Mouse (Mus musculus) hindbrain, embryonic 11.5 days (tissue): ENCODE results near the gene Spon1. TPM values are rescaled to one million over a fixed set of nuclear protein-coding genes. Genes with fewer than 3 reads are reported as not detected.

ENCODE experiments used
- ATAC-seq: fragments of 200-750 bp; cut with Nextera tagmentation; 2 replicates; pipeline ENCODE4 v1.8.0; 2017; ENCODE audit warnings: mild to moderate bottlenecking, moderate TSS enrichment, moderate library complexity; ENCODE audit not compliant: low FRiP score
- DNase-seq: peaks from one replicate; pipeline ENCODE4 v3.0.0-alpha.2; 2015; ENCODE audit warnings: low spot score
- H3K27ac ChIP-seq: fragments of 300-500 bp; sonication (generic); 2 replicates; pipeline ENCODE4 v1.5.1; 2014; ENCODE audit warnings: mild to moderate bottlenecking, low read depth, low read length
- H3K27me3 ChIP-seq: fragments of 300-500 bp; sonication (generic); 2 replicates; pipeline ENCODE4 v1.6.1; 2014; ENCODE audit warnings: mild to moderate bottlenecking, low read length, moderate library complexity, mixed read lengths; ENCODE audit not compliant: control insufficient read depth, insufficient read depth
- H3K36me3 ChIP-seq: fragments of 300-500 bp; sonication (generic); 2 replicates; pipeline ENCODE4 v1.6.1; 2014; ENCODE audit warnings: mild to moderate bottlenecking, low read length, moderate library complexity, mixed read lengths; ENCODE audit not compliant: control insufficient read depth, insufficient read depth
- H3K4me1 ChIP-seq: fragments of 300-500 bp; sonication (generic); replicated peaks from 2 replicates; pipeline ENCODE4 v1.6.1; 2014; ENCODE audit warnings: low read length, mixed read lengths; ENCODE audit not compliant: control insufficient read depth, insufficient read depth
- H3K4me2 ChIP-seq: fragments of 300-500 bp; sonication (generic); replicated peaks from 2 replicates; pipeline ENCODE4 v1.6.1; 2014; ENCODE audit warnings: mild to moderate bottlenecking, low read depth, low read length
- H3K4me3 ChIP-seq: fragments of 300-500 bp; sonication (generic); 2 replicates; pipeline ENCODE4 v1.5.1; 2014; ENCODE audit warnings: low read depth, low read length
- H3K9ac ChIP-seq: fragments of 300-500 bp; sonication (generic); 2 replicates; pipeline ENCODE4 v1.6.1; 2014; ENCODE audit warnings: low read depth, low read length
- H3K9me3 ChIP-seq: fragments of 300-500 bp; sonication (generic); 2 replicates; pipeline ENCODE4 v1.6.1; 2016; ENCODE audit warnings: low read length; ENCODE audit not compliant: control insufficient read depth
- WGBS: fragments of 180-500 bp; shearing (Covaris S2); extraction: QIAGEN DNeasy Blood & Tissue Kit; methylation state at CpG from one replicate; pipeline ENCODE4 v1.1.7; 2014; 5-methylcytosine and 5-hydroxymethylcytosine counted together
- polyA plus RNA-seq: library from polyadenylated mRNA; unstranded; fragments of >200 nt; fragmentation: Nextera tagmentation; extraction: Ambion mirVana; gene quantifications from 2 replicates; pipeline ENCODE4 v1.2.1, GENCODE M21; 2014

The Spon1 gene
- polyA plus RNA-seq = 47.7 and 72.3 TPM in 2 replicates

- Histone ChIP-seq H3K27ac (0 out of 2 replicates have a peak within 1 kb of the TSS, but pooled peaks have one; percentile 36), H3K27me3 (peaks cover 30% of the 10 kb centered on the region), H3K4me1 (peaks cover 3% of the 10 kb centered on the region; the same call in 1 of the 2 replicates), H3K36me3 (no peaks in the 10 kb centered on the region), H3K9me3 (no peaks in the 10 kb centered on the region), H3K4me3 (peak within 1 kb of the TSS; percentile 50), H3K4me2 (peak within 1 kb of the TSS; percentile 90), H3K9ac (peak within 1 kb of the TSS; percentile 58)
- 1% methylated on average over 56 of the region's 56 CpGs for WGBS
- ATAC-seq (peak; percentile 83), DNase-seq (peak; percentile 77)
Measured at GRCm38 (mm10) chr7:113765667-113766497, at the start of gene Spon1. Gene Spon1 (plus strand): TSS chr7:113765998.

- Histone ChIP-seq H3K9me3 (no peaks in the 10 kb centered on the region), H3K9ac (no peak overlapping the region), H3K36me3 (no peaks in the 10 kb centered on the region), H3K4me3 (no peak overlapping the region), H3K4me2 (no peak overlapping the region), H3K27ac (no peak overlapping the region), H3K4me1 (no peaks in the 10 kb centered on the region), H3K27me3 (no peaks in the 10 kb centered on the region)
- DNase-seq (no peak), ATAC-seq (no peak)
- WGBS = 73% methylated on average over 2 of the region's 2 CpGs
Measured at GRCm38 (mm10) chr7:113721994-113722393, 43.8 kb upstream of the Spon1 start.

GRCm38 (mm10) chr7:113723905-113724304 is 41.9 kb upstream of the Spon1 start:
- DNase-seq (no peak), ATAC-seq (no peak)
- H3K4me2 ChIP-seq = no peak overlapping the region
- no peak overlapping the region for H3K9ac ChIP-seq
- H3K4me1 ChIP-seq = no peaks in the 10 kb centered on the region
- H3K27ac ChIP-seq = no peak overlapping the region
- no peaks in the 10 kb centered on the region for H3K9me3 ChIP-seq
- H3K36me3 ChIP-seq = no peaks in the 10 kb centered on the region
- no peaks in the 10 kb centered on the region for H3K27me3 ChIP-seq
- no peak overlapping the region for H3K4me3 ChIP-seq
- 81% methylated on average over 3 of the region's 3 CpGs for WGBS

GRCm38 (mm10) chr7:113727999-113728713 is 37.6 kb upstream of the Spon1 start:
- H3K27ac ChIP-seq = no peak overlapping the region
- no peak overlapping the region for H3K4me3 ChIP-seq
- H3K9me3 ChIP-seq = no peaks in the 10 kb centered on the region
- ATAC-seq = no peak
- no peaks in the 10 kb centered on the region for H3K4me1 ChIP-seq
- H3K4me2 ChIP-seq = no peak overlapping the region
- WGBS = 59% methylated on average over 8 of the region's 8 CpGs
- H3K9ac ChIP-seq = no peak overlapping the region
- H3K36me3 ChIP-seq = no peaks in the 10 kb centered on the region
- DNase-seq = no peak
- no peaks in the 10 kb centered on the region for H3K27me3 ChIP-seq

- H3K4me1 ChIP-seq = no peaks in the 10 kb centered on the region
- no peaks in the 10 kb centered on the region for H3K27me3 ChIP-seq
- no peak overlapping the region for H3K4me3 ChIP-seq
- ATAC-seq (no peak), DNase-seq (no peak)
- no peak overlapping the region for H3K4me2 ChIP-seq
- no peaks in the 10 kb centered on the region for H3K9me3 ChIP-seq
- WGBS = 21% methylated on average over 2 of the region's 2 CpGs
- H3K36me3 ChIP-seq = no peaks in the 10 kb centered on the region
- no peak overlapping the region for H3K27ac ChIP-seq
- H3K9ac ChIP-seq = no peak overlapping the region
Measured at GRCm38 (mm10) chr7:113728926-113729325, 36.9 kb upstream of the Spon1 start.

GRCm38 (mm10) chr7:113730406-113731247 is 35.2 kb upstream of the Spon1 start:
- Histone ChIP-seq H3K27me3 (no peaks in the 10 kb centered on the region), H3K4me2 (no peak overlapping the region), H3K4me3 (no peak overlapping the region), H3K9ac (no peak overlapping the region), H3K9me3 (no peaks in the 10 kb centered on the region), H3K36me3 (no peaks in the 10 kb centered on the region), H3K4me1 (no peaks in the 10 kb centered on the region), H3K27ac (no peak overlapping the region)
- DNase-seq = no peak
- no peak for ATAC-seq
- 90% methylated on average over 8 of the region's 8 CpGs for WGBS

GRCm38 (mm10) chr7:113737790-113738362 is 27.9 kb upstream of the Spon1 start:
- ATAC-seq (no peak), DNase-seq (no peak)
- Histone ChIP-seq H3K9me3 (no peaks in the 10 kb centered on the region), H3K4me2 (no peak overlapping the region), H3K4me1 (no peaks in the 10 kb centered on the region), H3K4me3 (no peak overlapping the region), H3K27ac (no peak overlapping the region), H3K27me3 (no peaks in the 10 kb centered on the region), H3K9ac (no peak overlapping the region), H3K36me3 (no peaks in the 10 kb centered on the region)
- 90% methylated on average over 9 of the region's 9 CpGs for WGBS

GRCm38 (mm10) chr7:113739181-113739580 is 26.6 kb upstream of the Spon1 start:
- H3K27ac ChIP-seq = no peak overlapping the region
- no peaks in the 10 kb centered on the region; the same call in 1 of the 2 replicates for H3K4me1 ChIP-seq
- H3K27me3 ChIP-seq = no peaks in the 10 kb centered on the region
- WGBS = 84% methylated on average over 7 of the region's 7 CpGs
- no peaks in the 10 kb centered on the region for H3K36me3 ChIP-seq
- H3K4me2 ChIP-seq = no peak overlapping the region
- no peak overlapping the region for H3K9ac ChIP-seq
- no peak for ATAC-seq
- DNase-seq = no peak
- no peaks in the 10 kb centered on the region for H3K9me3 ChIP-seq
- H3K4me3 ChIP-seq = no peak overlapping the region
